Mouse (Mus musculus) liver, adult 2 months (tissue): ENCODE results near the gene Cutal. TPM values are rescaled to one million over a fixed set of nuclear protein-coding genes. Genes with fewer than 3 reads are reported as not detected.

Experiments used
- DNase-seq: peaks from one replicate; pipeline ENCODE4 v3.0.0-alpha.2; 2011; ENCODE audit warnings: low read depth, low spot score; ENCODE audit errors: extremely low read depth
- H3K27ac ChIP-seq: fragments of 200-500 bp; replicated peaks from 2 replicates; pipeline ENCODE4 v1.5.1; 2012; ENCODE audit warnings: low read depth, mild to moderate bottlenecking, control low read depth, inconsistent platforms, low read length; ENCODE audit not compliant: insufficient read depth
- H3K27me3 ChIP-seq: fragments of 200-500 bp; 2 replicates; pipeline ENCODE4 v1.6.1; 2012; ENCODE audit warnings: mild to moderate bottlenecking, moderate library complexity, low read length, inconsistent platforms; ENCODE audit not compliant: control insufficient read depth, insufficient read depth
- H3K36me3 ChIP-seq: fragments of 200-500 bp; 2 replicates; pipeline ENCODE4 v1.6.1; 2012; ENCODE audit warnings: low read length, inconsistent platforms; ENCODE audit not compliant: control insufficient read depth, insufficient read depth
- H3K4me1 ChIP-seq: fragments of 200-500 bp; 2 replicates; pipeline ENCODE4 v1.6.1; 2011; ENCODE audit warnings: low read length; ENCODE audit not compliant: control insufficient read depth, insufficient read depth
- H3K4me3 ChIP-seq: fragments of 200-500 bp; 2 replicates; pipeline ENCODE4 v1.5.1; 2011; ENCODE audit warnings: low read depth, mild to moderate bottlenecking, control low read depth, low read length, moderate library complexity; ENCODE audit not compliant: insufficient read depth
- H3K79me2 ChIP-seq: fragments of 200-500 bp; 2 replicates; pipeline ENCODE4 v1.6.1; 2012; ENCODE audit warnings: inconsistent platforms, mild to moderate bottlenecking, low read length, moderate library complexity; ENCODE audit not compliant: control insufficient read depth, insufficient read depth
- H3K9ac ChIP-seq: fragments of 200-500 bp; 2 replicates; pipeline ENCODE4 v1.6.1; 2012; ENCODE audit warnings: low read depth, mild to moderate bottlenecking, control low read depth, inconsistent platforms, low read length
- CTCF ChIP-seq: fragments of 200-500 bp; IDR thresholded peaks from 2 replicates; pipeline ENCODE4 v1.5.1; 2011; ENCODE audit warnings: low read depth, low read length, control low read depth
- POLR2A ChIP-seq: fragments of 200-500 bp; IDR thresholded peaks from 2 replicates; pipeline ENCODE4 v1.6.1; 2011; ENCODE audit warnings: low read length, control low read depth; ENCODE audit not compliant: insufficient read depth; ENCODE audit errors: extremely low read depth
- WGBS: fragments of 180-500 bp; shearing (Covaris S2); methylation state at CpG from one replicate; pipeline ENCODE4 v1.1.7; 2018; 5-methylcytosine and 5-hydroxymethylcytosine counted together
- polyA plus RNA-seq: library from polyadenylated mRNA; depleted of rRNA; stranded (reverse); fragments of >200 nt; gene quantifications from 2 replicates; pipeline ENCODE4 v1.2.3, GENCODE M21; 2012
- total RNA-seq: library from RNA; depleted of rRNA; stranded (reverse); fragments of >200 nt; gene quantifications from 2 replicates; pipeline ENCODE4 v1.2.3, GENCODE M21; 2014

Cutal gene
- total and polyA plus RNA-seq, 2 experiments: 48.2 to 341 TPM

GRCm38 (mm10) chr2:34880054-34880453, 5.9 kb downstream of the Cutal start:
- Histone ChIP-seq H3K4me3 (no peak overlapping the region), H3K36me3 (peaks cover 5% of the 10 kb centered on the region; the same call in 1 of the 2 replicates), H3K9ac (no peak overlapping the region), H3K27me3 (no peaks in the 10 kb centered on the region), H3K27ac (no peak overlapping the region), H3K4me1 (peaks cover 17% of the 10 kb centered on the region), H3K79me2 (peaks cover 35% of the 10 kb centered on the region)
- 88% methylated on average over 10 of the region's 10 CpGs for whole genome bisulfite sequencing
- no peak for DNase-seq
- no peak for TF ChIP-seq POLR2A

GRCm38 (mm10) chr2:34882757-34883156, 8.6 kb downstream of the Cutal start:
- peak; percentile 83 for DNase-seq
- TF ChIP-seq CTCF (no peak), POLR2A (no peak)
- H3K4me1 ChIP-seq: peaks cover 13% of the 10 kb centered on the region
- WGBS: 45% methylated on average over 2 of the region's 2 CpGs
- peak overlapping the region; percentile 29 for H3K27ac ChIP-seq
- H3K27me3 ChIP-seq: no peaks in the 10 kb centered on the region
- H3K79me2 ChIP-seq: peaks cover 18% of the 10 kb centered on the region
- H3K9ac ChIP-seq: no peak overlapping the region
- H3K36me3 ChIP-seq: peaks cover 16% of the 10 kb centered on the region; the same call in 1 of the 2 replicates
- H3K4me3 ChIP-seq: no peak overlapping the region

- peak overlapping the region; percentile 23; the same call in 1 of the 2 replicates for H3K27ac ChIP-seq
- peaks cover 19% of the 10 kb centered on the region; the same call in 1 of the 2 replicates for H3K36me3 ChIP-seq
- peak; percentile 80 for DNase-seq
- peaks cover 14% of the 10 kb centered on the region; the same call in 1 of the 2 replicates for H3K79me2 ChIP-seq
- H3K9ac ChIP-seq: no peak overlapping the region
- no peak for TF ChIP-seq POLR2A
- no peak for TF ChIP-seq CTCF
- no peak overlapping the region for H3K4me3 ChIP-seq
- 15% methylated on average over 5 of the region's 5 CpGs for WGBS
- no peaks in the 10 kb centered on the region for H3K27me3 ChIP-seq
- peaks cover 13% of the 10 kb centered on the region for H3K4me1 ChIP-seq
Measured at GRCm38 (mm10) chr2:34883190-34883589, 9.0 kb downstream of the Cutal start.

GRCm38 (mm10) chr2:34884186-34884585, 10.0 kb downstream of the Cutal start:
- H3K9ac ChIP-seq: no peak overlapping the region
- H3K36me3 ChIP-seq: peaks cover 24% of the 10 kb centered on the region; the same call in 1 of the 2 replicates
- TF ChIP-seq CTCF: no peak
- H3K4me3 ChIP-seq: no peak overlapping the region
- H3K79me2 ChIP-seq: peaks cover 12% of the 10 kb centered on the region; the same call in 1 of the 2 replicates
- 71% methylated on average over 2 of the region's 2 CpGs for WGBS
- peaks cover 13% of the 10 kb centered on the region for H3K4me1 ChIP-seq
- no peaks in the 10 kb centered on the region for H3K27me3 ChIP-seq
- no peak overlapping the region for H3K27ac ChIP-seq
- DNase-seq: no peak

- H3K79me2 ChIP-seq: no peaks in the 10 kb centered on the region
- no peak overlapping the region for H3K9ac ChIP-seq
- H3K4me3 ChIP-seq: no peak overlapping the region
- 0 out of 2 replicates have a peak, but pooled peaks cover 2% of the 10 kb centered on the region for H3K4me1 ChIP-seq
- H3K27ac ChIP-seq: no peak overlapping the region
- no peak for DNase-seq
- no peaks in the 10 kb centered on the region for H3K27me3 ChIP-seq
- 75% methylated on average over 5 of the region's 5 CpGs for WGBS
- peaks cover 25% of the 10 kb centered on the region for H3K36me3 ChIP-seq
- no peak for TF ChIP-seq CTCF
- no peak for TF ChIP-seq POLR2A
Measured at GRCm38 (mm10) chr2:34893950-34894349, 19.8 kb downstream of the Cutal start.

GRCm38 (mm10) chr2:34895503-34896113, 21.4 kb downstream of the Cutal start:
- Histone ChIP-seq H3K9ac (no peak overlapping the region), H3K4me1 (0 out of 2 replicates have a peak, but pooled peaks cover 2% of the 10 kb centered on the region), H3K27me3 (no peaks in the 10 kb centered on the region), H3K27ac (no peak overlapping the region), H3K36me3 (peaks cover 15% of the 10 kb centered on the region), H3K4me3 (no peak overlapping the region), H3K79me2 (no peaks in the 10 kb centered on the region)
- 90% methylated on average over 19 of the region's 19 CpGs for WGBS
- TF ChIP-seq POLR2A: no peak
- no peak for TF ChIP-seq CTCF
- no peak for DNase-seq
